Mouse (Mus musculus): Measurements from ENCODE around the gene Usp19.

- TF ChIP-seq POLR2A (IDR thresholded peaks at IDR 0.05; ENCODE audit: low read depth, low read length): no peak
- no peak for TF ChIP-seq CTCF (IDR thresholded peaks at IDR 0.05; ENCODE audit: extremely low read depth, insufficient read depth, insufficient read length, insufficient replicate concordance)
These were observed 831 bp downstream of the Usp19 start for GRCm38 (mm10) chr9:108491286-108491580.

All from spleen, adult 2 months (tissue).